Mouse (Mus musculus): ENCODE results near the gene Ybx2.

- TF ChIP-seq POLR2A (IDR thresholded peaks at IDR 0.05; ENCODE audit: low read depth, low read length) = no peak
- peak; percentile 97; the same call in 1 of the 2 replicates for TF ChIP-seq CTCF (conservative IDR thresholded peaks at IDR 0.05; ENCODE audit: insufficient read depth, insufficient read length, low read depth, low read length)
Observed at GRCm38 (mm10) chr11:69948763-69949150, 13.2 kb downstream of the Ybx2 start.
